Mouse (Mus musculus) stomach, adult 2 months (tissue): Measurements from ENCODE around the gene 1700037C18Rik. TPM values are rescaled to one million over a fixed set of nuclear protein-coding genes. Genes with fewer than 3 reads are reported as not detected.

ENCODE experiments used
- polyA plus RNA-seq: library from polyadenylated mRNA; depleted of rRNA; stranded (reverse); fragments of >200 nt; gene quantifications from 2 replicates; pipeline ENCODE4 v1.2.3, GENCODE M21; 2012; rRNA removed

The 1700037C18Rik gene
- polyA plus RNA-seq = 5.5 and 11.8 TPM in 2 replicates

DNA sequence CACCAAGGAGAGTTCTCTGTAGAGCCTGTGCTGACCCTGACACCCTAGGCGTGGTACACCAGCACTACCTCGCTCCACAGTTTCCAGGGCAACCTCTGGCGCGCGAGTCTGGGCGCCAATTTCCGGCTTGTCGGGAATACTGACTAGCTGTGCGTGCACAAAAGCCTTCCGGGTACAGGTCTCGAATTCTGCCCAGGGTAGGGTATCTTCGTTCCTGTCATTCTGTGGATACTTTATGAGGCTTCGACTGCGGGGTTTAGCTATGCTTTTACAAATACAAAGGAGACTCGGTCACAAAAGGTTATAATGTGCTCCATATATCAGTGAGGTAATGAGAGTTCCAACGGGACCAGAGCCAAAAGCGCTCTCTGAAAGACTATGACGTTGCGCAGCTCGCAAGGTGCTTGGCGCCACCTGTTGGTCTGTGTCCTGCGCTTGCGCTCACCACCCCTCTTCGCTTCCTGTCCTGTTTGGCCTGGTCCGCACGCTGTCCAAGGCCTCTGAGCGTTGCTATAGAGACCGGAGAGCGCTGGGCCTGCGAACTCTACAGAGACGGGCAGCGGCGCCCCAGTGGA lies at the start of gene 1700037C18Rik, which contains the start of gene Cluap1:
TSS of gene 1700037C18Rik (minus strand) at position 153 of the 575 bp plus-strand sequence.
TSS of gene Cluap1 (plus strand) at position 265 of the 575 bp plus-strand sequence.

DNA sequence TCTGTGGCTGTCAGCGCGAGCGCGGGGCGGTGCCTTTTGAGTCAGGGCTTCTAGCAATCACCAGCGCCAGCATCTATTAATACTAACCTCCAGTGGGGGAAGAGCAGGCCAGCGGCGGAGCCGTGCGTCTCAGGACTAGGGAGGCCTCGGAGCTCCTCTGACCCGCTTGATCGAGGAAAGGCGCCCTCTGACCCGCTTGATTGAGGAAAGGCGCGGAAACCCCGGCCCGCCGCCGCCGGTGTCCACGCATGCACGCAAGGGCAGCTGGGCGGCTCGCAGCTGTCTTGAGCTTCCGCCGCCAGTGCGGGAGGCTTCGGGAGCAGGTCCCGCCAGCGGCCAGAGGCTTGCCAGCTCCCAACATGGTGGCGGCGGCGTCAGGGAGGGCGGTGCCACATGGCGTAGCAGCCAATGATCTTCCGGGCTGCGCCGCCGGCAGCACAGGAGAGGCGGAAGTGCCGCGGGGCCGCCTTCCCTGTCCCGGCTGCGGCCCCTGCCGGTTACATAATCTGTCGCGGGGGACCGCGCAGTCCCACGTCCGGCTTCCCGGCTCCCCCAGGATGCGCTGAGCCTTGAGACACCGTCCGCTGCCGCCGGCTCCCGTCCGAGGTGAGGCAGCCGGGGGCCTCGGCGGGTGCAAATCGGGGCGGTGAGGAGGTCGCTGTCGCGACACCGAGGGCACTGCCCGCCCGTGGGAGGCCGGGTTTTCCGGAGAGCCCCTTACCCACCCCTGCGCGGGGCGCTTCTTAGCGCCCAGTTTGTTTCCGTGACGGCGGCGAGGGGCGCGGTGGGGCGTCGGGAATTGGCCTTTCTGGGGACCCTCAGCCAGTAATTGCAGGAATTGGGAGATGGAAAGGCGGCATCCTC lies 24.1 kb downstream of the 1700037C18Rik start, which contains the start of the genes Zfp597 and Gm20695:
TSS of gene Zfp597 (minus strand) at position 361 of the 864 bp plus-strand sequence.
TSS of gene Gm20695 (plus strand) at position 448 of the 864 bp plus-strand sequence.

DNA sequence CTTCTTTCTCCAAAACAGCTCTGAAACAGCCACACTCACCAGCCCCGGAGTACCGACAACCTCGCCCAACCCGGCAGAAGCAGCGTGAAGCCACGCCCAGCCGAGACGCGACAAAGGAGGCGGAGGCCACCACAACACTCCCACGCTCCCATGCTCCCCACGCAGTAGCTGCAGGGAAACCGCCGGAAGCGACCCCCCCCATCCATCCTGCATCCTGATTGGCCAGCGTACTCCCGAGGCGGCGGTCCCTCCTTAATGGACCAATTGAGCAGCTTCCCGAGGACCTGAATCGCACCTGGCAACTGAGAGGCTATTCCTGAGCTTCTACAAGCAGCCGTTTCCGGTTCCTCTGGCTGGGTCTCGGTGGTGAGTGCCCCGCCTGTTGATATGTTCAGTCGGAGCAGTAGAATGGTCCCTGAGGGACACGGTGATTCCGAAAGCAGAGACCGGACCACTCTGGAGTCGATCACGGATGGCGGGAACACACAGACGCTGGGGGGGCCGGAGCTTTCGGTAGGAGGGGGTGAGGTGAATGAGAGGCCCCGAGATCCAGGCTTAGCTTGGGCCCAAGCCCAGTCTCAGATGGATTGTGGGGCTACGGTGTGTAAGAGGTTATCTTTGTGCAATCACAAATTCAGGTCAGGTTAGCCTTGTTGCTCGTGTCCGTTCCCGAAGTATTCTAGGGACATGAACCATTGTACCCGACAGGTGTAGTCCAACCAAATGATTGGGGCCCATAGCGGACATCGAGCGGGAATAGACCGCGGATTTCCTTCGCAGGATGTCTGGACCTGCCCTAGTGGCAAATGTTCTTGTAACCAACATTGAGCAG lies 36.1 kb downstream of the 1700037C18Rik start, which contains the start of gene Naa60:
TSS of gene Naa60 (plus strand) at position 160 of the 832 bp plus-strand sequence.

DNA sequence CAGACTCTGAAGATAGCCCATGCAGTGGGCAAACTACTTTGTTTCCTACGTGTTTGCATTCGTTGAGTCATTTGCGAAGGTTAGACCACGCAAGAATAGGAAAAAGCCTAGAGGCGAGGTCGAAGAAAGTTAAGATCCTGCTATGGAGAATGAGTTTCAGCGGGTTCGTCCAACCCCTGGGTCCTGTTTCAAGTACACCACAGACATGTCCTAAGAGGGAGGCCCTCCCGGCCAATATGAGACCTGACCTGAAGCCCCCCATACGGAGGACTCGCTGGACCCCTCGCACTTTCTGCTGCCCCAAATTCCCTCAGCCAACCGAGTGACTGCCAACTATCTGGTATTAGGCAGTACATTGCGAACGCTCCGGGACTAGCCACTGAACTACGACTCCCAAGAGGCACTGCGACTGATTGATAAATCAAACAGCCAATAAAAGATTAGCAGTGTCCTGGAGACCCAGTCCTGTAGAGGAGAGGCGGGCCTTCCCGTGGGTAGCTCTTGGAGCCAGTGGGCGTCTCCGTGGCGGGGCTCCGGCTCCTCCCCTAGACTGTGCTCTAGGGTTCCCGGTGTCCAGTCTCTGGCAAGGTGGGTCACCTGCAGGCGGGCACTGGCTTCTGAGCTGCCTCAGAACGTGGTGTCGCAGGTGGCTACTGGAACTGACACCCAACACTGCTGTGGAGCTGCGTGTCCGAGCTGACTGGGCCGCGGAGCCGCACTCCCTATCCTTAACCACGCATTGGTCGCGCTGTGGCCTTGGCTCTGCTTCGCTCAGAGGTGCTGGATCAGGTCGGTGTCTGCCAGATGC lies 61.6 kb downstream of the 1700037C18Rik start, which contains the start of gene Zfp174:
TSS of gene Zfp174 (plus strand) at position 558 of the 808 bp plus-strand sequence.

Other genes starting within 250 kb of the 1700037C18Rik start
- 0.05 and 0.13 TPM in 2 replicates for gene Mefv, start 190.6 kb downstream of the 1700037C18Rik start, polyA plus RNA-seq
- 2.3 and 2.7 TPM in 2 replicates for gene Zfp263, start 164.6 kb downstream of the 1700037C18Rik start, polyA plus RNA-seq
- gene Olfr15, start 77.8 kb downstream of the 1700037C18Rik start, polyA plus RNA-seq = not detected in 2 replicates
- 0.26 and 0.38 TPM in 2 replicates for gene Zfp174, start 61.4 kb downstream of the 1700037C18Rik start, polyA plus RNA-seq
- gene Naa60, start 36.3 kb downstream of the 1700037C18Rik start, polyA plus RNA-seq = 30.6 and 34.5 TPM in 2 replicates
- 0.62 and 0.76 TPM in 2 replicates for gene Zfp597, start 24.1 kb downstream of the 1700037C18Rik start, polyA plus RNA-seq
- not detected in 2 replicates for gene Gm20695, start 24.0 kb downstream of the 1700037C18Rik start, polyA plus RNA-seq
- gene Cluap1, start 112 bp upstream of the 1700037C18Rik start, polyA plus RNA-seq = 1.4 and 1.9 TPM in 2 replicates
- 0.81 and 1.8 TPM in 2 replicates for gene Nlrc3, start 67.9 kb upstream of the 1700037C18Rik start, polyA plus RNA-seq
- gene Slx4, start 95.1 kb upstream of the 1700037C18Rik start, polyA plus RNA-seq = 4.7 and 6.4 TPM in 2 replicates
- gene Dnase1, start 128.3 kb upstream of the 1700037C18Rik start, polyA plus RNA-seq = 0.08 and 0.14 TPM in 2 replicates
- gene Trap1, start 169.1 kb upstream of the 1700037C18Rik start, polyA plus RNA-seq = 29.0 and 40.5 TPM in 2 replicates